Mouse (Mus musculus): ENCODE results near the gene Dgat2. TPM values are rescaled to one million over a fixed set of nuclear protein-coding genes. Genes with fewer than 3 reads are reported as not detected.
A peak's percentile ranks its signal among the peaks of the same experiment; 100 is the strongest.

The Dgat2 gene
- polyA plus RNA-seq (2015; fragmentation: Nextera tagmentation; extraction: Ambion mirVana) = 14.9 and 15.1 TPM in 2 replicates

DNA sequence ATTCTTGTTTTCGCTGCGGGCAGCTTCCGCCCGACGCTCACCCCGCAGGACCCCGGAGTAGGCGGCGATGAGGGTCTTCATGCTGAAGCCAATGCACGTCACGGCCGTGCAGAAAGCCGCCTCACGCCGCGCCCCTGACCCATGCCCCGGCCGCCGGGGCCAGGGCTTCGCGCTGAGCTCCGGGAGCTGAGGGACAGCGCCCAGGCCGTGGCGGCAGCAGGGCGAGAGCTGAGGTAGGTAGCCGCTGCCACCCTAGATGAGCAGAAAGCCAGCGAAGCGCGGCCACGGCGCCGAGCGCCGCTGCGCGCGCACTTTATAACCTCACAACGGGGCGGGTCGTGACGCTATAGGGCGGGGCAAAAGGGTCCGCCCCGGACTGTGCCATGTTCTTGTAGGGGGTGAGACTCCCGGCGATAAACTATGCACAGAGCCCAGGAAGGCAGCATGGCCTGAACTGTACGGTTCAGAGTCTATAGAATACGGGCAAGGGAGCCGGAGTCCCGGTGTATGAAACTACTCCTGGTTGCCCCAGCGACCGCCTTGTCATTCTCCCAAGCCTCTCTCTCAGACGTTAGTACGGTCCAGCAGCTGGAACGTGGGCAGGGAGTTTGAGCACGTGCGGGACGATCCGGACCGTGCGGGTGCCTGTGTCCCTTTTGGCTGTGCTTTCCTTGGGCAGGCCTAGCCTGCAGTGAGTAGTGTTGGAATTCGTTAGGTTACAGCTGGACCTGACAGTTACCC is at the start of gene Dgat2:
TSS of gene Dgat2 (minus strand) at position 288 of the 741 bp plus-strand sequence.
- WGBS = under 1% methylated on average over 63 of the region's 63 CpGs
- H3K4me1 ChIP-seq = peaks cover 5% of the 10 kb centered on the region
- H3K9me3 ChIP-seq = no peaks in the 10 kb centered on the region
- peak within 1 kb of the TSS; percentile 88 for H3K4me2 ChIP-seq (replicated peaks)
- 0 out of 2 replicates have a peak, but pooled peaks cover 5% of the 10 kb centered on the region for H3K27me3 ChIP-seq
- no peaks in the 10 kb centered on the region for H3K36me3 ChIP-seq
- peak within 1 kb of the TSS; percentile 69 for H3K9ac ChIP-seq (replicated peaks)
- H3K27ac ChIP-seq (replicated peaks) = peak within 1 kb of the TSS; percentile 75
- ATAC-seq (replicated peaks) = peak; percentile 95
- H3K4me3 ChIP-seq = peak within 1 kb of the TSS; percentile 57

DNA sequence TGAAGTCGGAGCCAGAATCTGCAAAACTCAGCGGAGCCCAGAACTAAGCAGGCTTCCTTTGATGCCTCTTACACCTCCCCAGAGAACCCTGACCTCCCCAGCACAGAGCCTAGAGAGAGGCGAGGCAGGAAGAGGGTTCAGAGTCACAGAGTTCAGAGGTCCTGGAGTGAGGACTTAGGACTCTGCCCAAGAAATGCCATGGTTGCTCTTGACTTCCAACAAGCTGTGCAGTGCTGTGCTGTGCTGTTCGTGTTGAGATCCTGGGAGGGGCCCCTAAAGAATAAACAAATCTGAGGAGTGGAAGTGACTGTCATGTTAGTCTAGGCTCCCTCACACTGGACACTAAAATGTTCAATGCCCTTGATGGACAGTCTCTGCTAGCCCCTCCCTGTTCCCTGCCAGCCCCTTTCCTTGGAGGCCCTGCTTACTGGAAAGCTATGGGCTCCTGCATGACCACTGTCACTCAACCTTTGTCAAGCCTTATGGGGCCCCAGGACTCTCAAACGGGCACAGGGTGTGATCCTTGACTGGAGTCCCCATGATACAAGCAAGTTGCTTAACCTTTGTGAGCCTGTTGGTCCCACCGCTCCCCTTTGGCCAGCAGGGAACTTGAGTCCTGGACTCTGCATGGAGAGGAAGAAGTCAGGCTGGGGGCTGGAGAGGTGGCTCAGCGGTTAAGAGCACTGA is 47.7 kb upstream of the Dgat2 start:
- no peaks in the 10 kb centered on the region for H3K9me3 ChIP-seq
- H3K27me3 ChIP-seq = no peaks in the 10 kb centered on the region
- H3K4me2 ChIP-seq (replicated peaks) = no peak overlapping the region
- no peak for ATAC-seq (replicated peaks)
- H3K9ac ChIP-seq (replicated peaks) = no peak overlapping the region
- no peak overlapping the region for H3K27ac ChIP-seq (replicated peaks)
- H3K4me3 ChIP-seq = no peak overlapping the region
- no peaks in the 10 kb centered on the region for H3K4me1 ChIP-seq
- 80% methylated on average over 7 of the region's 7 CpGs for WGBS
- no peaks in the 10 kb centered on the region for H3K36me3 ChIP-seq

DNA sequence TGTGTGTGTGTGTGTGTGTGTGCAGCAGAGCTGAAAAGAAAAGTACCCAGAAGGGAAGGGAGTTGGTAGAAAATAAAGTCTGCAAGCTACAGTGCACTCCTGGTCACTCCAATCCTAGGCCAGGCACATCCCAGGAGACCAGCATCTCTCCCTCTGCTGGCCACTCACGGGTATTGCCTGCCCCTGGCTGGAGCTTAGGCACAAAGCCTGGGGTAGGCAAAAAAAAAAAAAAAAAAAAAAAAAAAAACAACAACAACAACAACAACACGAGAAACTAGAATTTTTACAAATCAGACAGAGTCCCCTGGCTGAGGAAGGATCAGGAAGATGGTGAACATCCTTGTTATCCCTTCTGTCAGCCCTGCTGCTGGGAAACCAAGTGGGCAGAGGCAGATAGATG is 46.9 kb upstream of the Dgat2 start:
- Histone ChIP-seq H3K4me3 (no peak overlapping the region), H3K36me3 (no peaks in the 10 kb centered on the region), H3K9ac (replicated peaks) (no peak overlapping the region), H3K4me2 (replicated peaks) (no peak overlapping the region), H3K27me3 (no peaks in the 10 kb centered on the region), H3K27ac (replicated peaks) (no peak overlapping the region), H3K9me3 (no peaks in the 10 kb centered on the region), H3K4me1 (no peaks in the 10 kb centered on the region)
- ATAC-seq (replicated peaks) = no peak
- WGBS = 8% methylated on average over 2 of the region's 2 CpGs

DNA sequence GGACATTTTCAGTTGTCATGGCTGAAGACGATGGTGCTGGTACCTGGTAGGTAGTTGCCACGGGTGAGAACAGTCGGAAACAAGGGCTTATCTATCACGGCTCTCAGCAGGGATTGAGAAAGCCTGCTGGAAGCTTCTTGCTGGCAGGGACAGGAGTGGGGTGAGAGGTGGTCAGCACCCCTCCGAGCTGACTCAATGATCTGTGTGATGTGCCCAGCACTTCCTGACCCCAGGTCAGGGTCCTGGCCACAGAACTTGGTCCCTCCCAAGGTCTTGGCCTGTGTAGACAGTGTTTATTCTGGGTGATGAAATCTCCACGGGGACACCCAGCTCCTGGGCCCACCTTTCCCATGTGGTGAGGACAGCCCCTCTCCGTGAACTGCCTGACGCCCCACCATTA is 46.3 kb upstream of the Dgat2 start:
- no peaks in the 10 kb centered on the region for H3K9me3 ChIP-seq
- H3K27me3 ChIP-seq = no peaks in the 10 kb centered on the region
- no peaks in the 10 kb centered on the region for H3K36me3 ChIP-seq
- no peak overlapping the region for H3K9ac ChIP-seq (replicated peaks)
- H3K4me3 ChIP-seq = no peak overlapping the region
- no peak for ATAC-seq (replicated peaks)
- 88% methylated on average over 8 of the region's 8 CpGs for WGBS
- no peaks in the 10 kb centered on the region for H3K4me1 ChIP-seq
- H3K27ac ChIP-seq (replicated peaks) = no peak overlapping the region
- no peak overlapping the region for H3K4me2 ChIP-seq (replicated peaks)

DNA sequence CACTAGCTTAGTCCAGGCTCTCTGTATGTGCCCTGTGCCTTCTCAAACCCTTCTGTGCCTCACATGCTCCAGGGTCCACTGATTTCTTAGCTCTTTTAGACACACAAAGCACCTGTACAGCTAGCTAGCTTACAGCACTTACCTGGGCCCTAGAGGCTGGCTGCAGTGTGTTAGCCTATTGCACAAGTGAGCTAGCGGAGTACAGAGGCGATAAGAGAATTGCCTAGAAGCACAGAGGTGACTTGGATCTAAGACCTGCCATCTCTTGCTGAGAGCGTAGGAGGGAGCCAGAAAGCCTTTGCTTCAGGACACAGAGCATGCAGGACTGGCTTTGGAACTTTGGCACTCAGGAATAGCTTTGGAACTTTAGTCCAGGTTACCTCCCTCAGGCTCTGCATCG is 44.7 kb upstream of the Dgat2 start:
- Histone ChIP-seq H3K9me3 (no peaks in the 10 kb centered on the region), H3K4me2 (replicated peaks) (no peak overlapping the region), H3K36me3 (no peaks in the 10 kb centered on the region), H3K27me3 (no peaks in the 10 kb centered on the region), H3K4me1 (no peaks in the 10 kb centered on the region), H3K4me3 (no peak overlapping the region), H3K9ac (replicated peaks) (no peak overlapping the region), H3K27ac (replicated peaks) (no peak overlapping the region)
- 94% methylated on average over 4 of the region's 4 CpGs for WGBS
- no peak for ATAC-seq (replicated peaks)

DNA sequence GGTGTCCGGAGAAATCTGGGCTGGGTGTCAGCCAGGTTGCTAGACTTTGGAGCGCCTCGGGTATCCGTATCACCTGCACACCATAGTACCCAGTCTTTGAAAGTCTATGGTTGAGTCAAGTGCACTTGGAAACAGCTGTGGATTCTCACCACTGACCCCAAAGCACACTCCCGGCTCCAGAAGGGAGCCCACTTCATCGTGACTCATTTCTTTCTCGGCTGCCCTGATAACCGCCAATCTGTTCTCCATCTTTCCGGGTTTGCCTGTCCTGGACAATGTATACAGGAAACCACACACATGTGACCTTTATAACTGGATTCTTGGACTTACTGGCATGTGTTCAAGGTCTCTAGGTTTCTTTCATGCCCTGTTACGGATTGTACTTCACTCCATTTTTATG is 44.1 kb upstream of the Dgat2 start:
- Histone ChIP-seq H3K4me1 (no peaks in the 10 kb centered on the region), H3K4me2 (replicated peaks) (no peak overlapping the region), H3K27ac (replicated peaks) (no peak overlapping the region), H3K9ac (replicated peaks) (no peak overlapping the region), H3K4me3 (no peak overlapping the region), H3K27me3 (no peaks in the 10 kb centered on the region), H3K9me3 (no peaks in the 10 kb centered on the region), H3K36me3 (no peaks in the 10 kb centered on the region)
- WGBS = 94% methylated on average over 10 of the region's 10 CpGs
- ATAC-seq (replicated peaks) = no peak

DNA sequence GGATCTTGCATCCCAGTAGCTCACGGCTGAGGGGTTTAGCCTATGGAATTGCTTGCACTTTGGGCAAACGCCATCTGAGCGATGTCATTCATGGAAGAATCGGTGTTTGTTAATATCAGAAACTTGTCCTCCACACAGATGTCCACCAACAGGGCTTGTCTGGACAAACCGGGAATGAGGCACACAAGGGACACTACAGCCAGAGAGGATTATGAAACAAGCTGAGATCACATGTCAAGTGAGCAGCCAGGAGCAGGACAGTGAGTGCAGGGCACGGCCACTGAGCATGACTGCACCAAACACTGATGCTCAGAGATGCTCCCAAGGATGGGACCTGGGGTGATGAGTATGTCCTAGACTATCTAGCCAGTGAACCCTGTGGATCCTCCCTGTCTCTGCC is 42.9 kb upstream of the Dgat2 start:
- no peak overlapping the region for H3K9ac ChIP-seq (replicated peaks)
- no peak overlapping the region for H3K4me3 ChIP-seq
- H3K36me3 ChIP-seq = no peaks in the 10 kb centered on the region
- no peaks in the 10 kb centered on the region for H3K9me3 ChIP-seq
- H3K27me3 ChIP-seq = no peaks in the 10 kb centered on the region
- no peak for ATAC-seq (replicated peaks)
- WGBS = 74% methylated on average over 6 of the region's 6 CpGs
- H3K27ac ChIP-seq (replicated peaks) = no peak overlapping the region
- no peaks in the 10 kb centered on the region for H3K4me1 ChIP-seq
- no peak overlapping the region for H3K4me2 ChIP-seq (replicated peaks)

DNA sequence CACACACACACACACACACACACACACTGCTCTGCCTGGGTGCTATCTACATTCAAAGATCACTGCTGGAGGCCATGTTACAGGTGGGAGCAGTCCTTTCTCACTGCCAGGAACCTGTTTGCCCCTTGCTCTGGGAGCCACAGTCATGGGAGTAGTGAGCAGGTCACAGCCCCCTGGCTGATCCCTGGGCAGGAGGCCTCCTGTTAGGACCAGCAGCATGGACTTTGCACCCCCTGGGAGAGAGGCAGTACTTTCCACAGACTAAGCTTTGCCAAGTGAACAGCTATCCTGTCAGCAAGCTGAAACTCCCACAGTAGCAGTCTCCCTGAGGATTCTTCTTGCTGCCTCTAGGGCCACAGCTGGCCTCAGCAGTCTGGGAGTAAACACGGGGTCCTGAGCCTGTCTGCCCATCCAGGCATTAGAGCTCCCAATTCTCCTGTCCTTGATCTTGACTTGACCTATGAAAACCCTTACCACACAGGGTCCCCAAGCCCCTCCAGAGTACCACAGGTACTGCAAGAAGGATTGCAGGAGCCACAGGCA is 42.2 kb upstream of the Dgat2 start:
- no peak overlapping the region for H3K4me2 ChIP-seq (replicated peaks)
- no peak overlapping the region for H3K9ac ChIP-seq (replicated peaks)
- no peak overlapping the region for H3K4me3 ChIP-seq
- H3K27ac ChIP-seq (replicated peaks) = no peak overlapping the region
- H3K36me3 ChIP-seq = no peaks in the 10 kb centered on the region
- WGBS = 50% methylated on average over 1 of the region's 1 CpGs
- no peak for ATAC-seq (replicated peaks)
- no peaks in the 10 kb centered on the region for H3K4me1 ChIP-seq
- no peaks in the 10 kb centered on the region for H3K27me3 ChIP-seq
- H3K9me3 ChIP-seq = no peaks in the 10 kb centered on the region

DNA sequence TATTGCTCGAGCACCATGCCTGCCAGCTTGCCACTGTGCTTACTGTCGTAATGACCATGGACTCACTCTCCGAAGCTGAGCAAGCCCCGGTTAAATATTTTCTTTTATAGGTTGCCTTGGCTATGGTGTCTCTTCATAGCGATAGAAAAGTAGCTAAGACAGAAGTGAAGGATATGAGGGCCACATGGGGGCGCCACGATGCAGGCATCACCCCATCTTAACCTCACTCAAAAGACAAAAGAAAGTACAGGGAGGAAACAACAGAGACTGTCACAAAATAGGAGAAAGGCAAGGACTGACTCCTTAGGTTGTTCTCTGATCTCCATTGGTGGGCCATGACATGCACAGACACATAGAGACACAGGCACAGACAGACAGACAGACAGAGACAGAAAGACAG is 41.7 kb upstream of the Dgat2 start:
- H3K4me3 ChIP-seq = no peak overlapping the region
- no peaks in the 10 kb centered on the region for H3K4me1 ChIP-seq
- H3K9me3 ChIP-seq = no peaks in the 10 kb centered on the region
- no peak for ATAC-seq (replicated peaks)
- no peak overlapping the region for H3K4me2 ChIP-seq (replicated peaks)
- 59% methylated on average over 7 of the region's 7 CpGs for WGBS
- H3K9ac ChIP-seq (replicated peaks) = no peak overlapping the region
- no peak overlapping the region for H3K27ac ChIP-seq (replicated peaks)
- no peaks in the 10 kb centered on the region for H3K27me3 ChIP-seq
- H3K36me3 ChIP-seq = no peaks in the 10 kb centered on the region

DNA sequence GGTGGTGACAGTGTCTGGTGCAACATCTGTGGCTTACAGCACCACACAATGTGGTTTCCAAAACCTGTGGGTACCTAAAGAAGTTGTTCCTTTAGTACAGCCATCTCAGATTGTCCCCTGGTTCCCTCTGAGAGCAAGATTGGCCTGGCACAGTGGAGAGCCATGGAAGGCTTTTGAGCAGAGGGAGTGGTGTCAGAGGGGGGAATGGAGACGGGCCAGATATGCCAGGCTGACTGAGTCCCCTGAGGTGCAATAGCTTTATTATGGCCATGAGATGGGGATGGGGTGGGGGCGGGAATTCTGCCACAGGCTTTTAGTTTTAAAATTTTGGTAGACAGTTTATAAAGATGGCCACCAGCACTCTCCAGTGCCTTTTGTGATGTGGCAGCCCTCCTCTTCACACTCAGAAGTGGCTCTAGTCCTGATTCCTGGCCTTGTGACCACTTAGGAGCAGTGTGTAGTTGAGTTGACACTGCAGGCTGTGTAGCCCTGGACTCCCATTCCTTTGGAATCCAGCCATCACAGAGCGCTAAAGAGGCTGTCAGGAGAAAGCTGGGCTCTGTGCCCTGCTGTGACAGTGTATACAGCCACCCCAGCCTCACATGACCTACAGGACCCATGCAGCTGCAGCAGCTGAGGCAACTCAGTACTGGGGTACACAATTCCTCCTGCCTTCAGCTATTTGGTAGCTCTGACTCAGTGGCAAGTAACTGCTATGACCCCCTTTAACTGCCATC is 35.0 kb upstream of the Dgat2 start:
- H3K4me2 ChIP-seq (replicated peaks) = no peak overlapping the region
- ATAC-seq (replicated peaks) = peak; percentile 85
- 55% methylated on average over 3 of the region's 3 CpGs for WGBS

DNA sequence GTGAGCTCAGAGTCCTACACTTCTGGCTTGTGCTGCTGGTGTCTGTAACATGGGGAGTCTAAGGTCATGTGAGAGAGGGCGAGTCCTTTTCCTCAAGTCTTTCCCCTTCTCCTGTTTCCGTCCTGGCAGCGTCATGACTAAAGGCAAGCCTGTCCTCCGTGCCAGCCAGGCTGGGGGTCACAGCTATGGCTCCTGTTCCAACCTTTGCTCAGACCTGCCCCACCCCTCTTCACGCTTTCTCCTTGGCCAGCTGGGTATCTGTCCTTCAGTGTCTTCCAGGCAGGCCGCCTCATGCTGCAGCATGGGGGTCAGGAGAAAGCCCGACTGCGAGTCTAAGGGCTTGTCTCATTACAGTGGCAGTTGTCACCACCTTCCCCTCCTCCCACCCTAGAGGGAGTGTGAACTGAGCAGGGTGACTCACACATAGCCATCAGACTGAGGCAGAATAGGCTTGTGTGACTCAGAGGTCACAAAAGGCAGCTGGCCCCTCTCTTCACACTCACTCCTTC is 32.9 kb upstream of the Dgat2 start:
- Histone ChIP-seq H3K36me3 (no peaks in the 10 kb centered on the region), H3K4me3 (no peak overlapping the region), H3K27ac (replicated peaks) (no peak overlapping the region), H3K9ac (replicated peaks) (no peak overlapping the region), H3K4me2 (replicated peaks) (no peak overlapping the region), H3K27me3 (no peaks in the 10 kb centered on the region), H3K9me3 (no peaks in the 10 kb centered on the region; the same call in 1 of the 2 replicates), H3K4me1 (no peaks in the 10 kb centered on the region)
- WGBS = 71% methylated on average over 8 of the region's 8 CpGs
- no peak for ATAC-seq (replicated peaks)

More for the DNA sequence above, 35.0 kb upstream of the Dgat2 start:
- Histone ChIP-seq H3K9me3 (no peaks in the 10 kb centered on the region), H3K27ac (replicated peaks) (no peak overlapping the region), H3K36me3 (no peaks in the 10 kb centered on the region), H3K4me3 (no peak overlapping the region), H3K9ac (replicated peaks) (no peak overlapping the region), H3K27me3 (no peaks in the 10 kb centered on the region), H3K4me1 (no peaks in the 10 kb centered on the region)
